ENCODE assay signal across 8 mouse cellular contexts in the genomic region with DNA sequence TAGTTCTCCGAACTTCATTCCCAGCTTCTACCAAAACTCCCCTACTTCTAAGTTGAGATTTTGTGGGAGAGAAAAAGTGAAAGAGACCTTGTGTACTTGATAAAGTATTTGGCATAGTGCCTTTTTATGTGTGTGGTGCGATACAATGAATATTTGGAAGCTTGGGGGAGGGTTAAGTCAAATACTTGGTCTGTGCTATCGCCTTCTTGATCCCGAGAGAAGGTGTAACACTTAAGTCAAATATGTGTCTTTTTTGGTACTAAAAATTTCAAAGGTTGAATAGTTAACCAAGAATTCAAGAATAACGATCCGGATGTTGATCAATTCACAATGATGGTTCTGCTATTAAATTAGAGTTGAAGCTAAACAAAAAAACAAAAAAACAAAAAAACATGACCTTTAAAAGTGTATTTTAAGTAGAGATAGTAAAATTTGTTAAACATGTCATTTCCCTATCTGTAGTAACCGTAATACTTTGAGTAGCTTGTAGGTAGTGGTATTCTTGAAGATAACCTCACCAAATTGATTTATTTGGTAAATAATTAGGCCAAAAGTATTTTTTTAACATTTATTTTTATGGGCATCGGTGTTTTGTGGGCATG. TPM values are rescaled to one million over a fixed set of nuclear protein-coding genes. Genes with fewer than 3 reads are reported as not detected.
DNase-seq lines count a peak whose midpoint lies in the region; ATAC-seq and TF ChIP-seq lines count a peak whose summit lies in the region.

No protein-coding gene starts in this region.

- no peaks in the 10 kb centered on the region for H3K27me3 ChIP-seq in testis, adult 2 months (ENCODE audit: control insufficient read depth, insufficient read depth, low read length)
- H3K27me3 ChIP-seq in liver, embryonic 13.5 days, result no peaks in the 10 kb centered on the region
- no peaks in the 10 kb centered on the region for H3K27me3 ChIP-seq in stomach, postnatal 0 days (ENCODE audit: control insufficient read depth, insufficient read depth, low read length)

- H3K9ac ChIP-seq in liver, embryonic 13.5 days, result peak overlapping the region; percentile 91
- peak overlapping the region; percentile 85 for H3K9ac ChIP-seq in stomach, postnatal 0 days (ENCODE audit: low read length)

- no peak for ATAC-seq in liver, embryonic 13.5 days (ENCODE audit: low read depth)
- ATAC-seq in stomach, postnatal 0 days (ENCODE audit: low FRiP score, low TSS enrichment), result no peak
- ATAC-seq in monocyte, adult 5-6 weeks (replicated peaks; ENCODE audit: insufficient number of reproducible peaks, low FRiP score, low TSS enrichment, poor library complexity, severe bottlenecking), result no peak
- ATAC-seq in erythroid progenitor cell, adult 5-6 weeks (replicated peaks; ENCODE audit: low FRiP score, poor library complexity, severe bottlenecking), result no peak

- H3K27ac ChIP-seq in gastrocnemius, adult 2 months, result peak overlapping the region; percentile 98
- peak overlapping the region; percentile 100 for H3K27ac ChIP-seq in testis, adult 2 months (ENCODE audit: control insufficient read depth, insufficient read depth, low read depth, low read length)
- H3K27ac ChIP-seq in liver, embryonic 13.5 days, result peak overlapping the region; percentile 94
- H3K27ac ChIP-seq in stomach, postnatal 0 days (replicated peaks), result peak overlapping the region; percentile 99

- H3K36me3 ChIP-seq in testis, adult 2 months (ENCODE audit: control insufficient read depth, insufficient read depth, low read length), result no peaks in the 10 kb centered on the region
- H3K36me3 ChIP-seq in liver, embryonic 13.5 days, result peaks cover 8% of the 10 kb centered on the region
- H3K36me3 ChIP-seq in stomach, postnatal 0 days (ENCODE audit: control insufficient read depth, insufficient read depth, low read length), result no peaks in the 10 kb centered on the region

- peak overlapping the region; percentile 84 for H3K4me3 ChIP-seq in gastrocnemius, adult 2 months
- H3K4me3 ChIP-seq in testis, adult 2 months (ENCODE audit: control insufficient read depth, low read depth, low read length), result peak overlapping the region; percentile 98
- H3K4me3 ChIP-seq in liver, embryonic 13.5 days (replicated peaks), result peak overlapping the region; percentile 81
- H3K4me3 ChIP-seq in stomach, postnatal 0 days (ENCODE audit: low read depth, low read length), result peak overlapping the region; percentile 75

- no peak for TF ChIP-seq EP300 in stomach, postnatal 0 days (optimal IDR thresholded peaks at IDR 0.05)

- no peak for DNase-seq in gastrocnemius, adult 2 months
- DNase-seq in gastrocnemius, adult 8-10 months (ENCODE audit: low spot score in 2 of 2), result no peak
- no peak for DNase-seq in testis, postnatal 10 days (ENCODE audit: low spot score)
- DNase-seq in liver, embryonic 13.5 days, result no peak
- no peak for DNase-seq in stomach, postnatal 0 days (ENCODE audit: low spot score)

- TF ChIP-seq POLR2A in testis, adult 2 months (IDR thresholded peaks at IDR 0.05; ENCODE audit: control insufficient read depth, low read depth, low read length), result no peak

- H3K4me1 ChIP-seq in testis, adult 2 months (ENCODE audit: control insufficient read depth, insufficient read depth, low read length), result no peaks in the 10 kb centered on the region
- peaks cover 42% of the 10 kb centered on the region for H3K4me1 ChIP-seq in liver, embryonic 13.5 days (replicated peaks)
- no peaks in the 10 kb centered on the region for H3K4me1 ChIP-seq in stomach, postnatal 0 days (replicated peaks; ENCODE audit: control insufficient read depth, insufficient read depth)

- TF ChIP-seq CTCF in gastrocnemius, adult 2 months (IDR thresholded peaks at IDR 0.05), result no peak
- no peak for TF ChIP-seq CTCF in testis, adult 2 months (IDR thresholded peaks at IDR 0.05; ENCODE audit: control insufficient read depth, insufficient read depth, insufficient replicate concordance, low read depth, low read length)
- TF ChIP-seq CTCF in stomach, postnatal 0 days (IDR thresholded peaks at IDR 0.05; ENCODE audit: low read depth), result no peak

- intact Hi-C loops in gastrocnemius, adult 2 months (cut with DNase I), result loop anchor here (10.0 kb wide), 1 partner anchor 942 kb away; a partner anchor contains a TSS

- WGBS in liver, embryonic 13.5 days (ENCODE audit: insufficient replicate concordance), result 21% methylated on average over 8 of the region's 8 CpGs
- WGBS in stomach, postnatal 0 days, result 25% methylated on average over 8 of the region's 8 CpGs

- H3K4me2 ChIP-seq in liver, embryonic 13.5 days, result peak overlapping the region; percentile 89
- peak overlapping the region; percentile 84 for H3K4me2 ChIP-seq in stomach, postnatal 0 days (replicated peaks; ENCODE audit: low read depth)

- no peaks in the 10 kb centered on the region for H3K9me3 ChIP-seq in liver, embryonic 13.5 days (replicated peaks)
- H3K9me3 ChIP-seq in stomach, postnatal 0 days (ENCODE audit: control insufficient read depth, low read length), result no peaks in the 10 kb centered on the region

RNA-seq across cellular contexts. Expression of a gene that starts 1.0 kb away (rescaled TPM):
- total RNA-seq in gastrocnemius, adult 2 months (2021), result 10 to 100 TPM; 19.6 to 31.6 TPM
- total RNA-seq in gastrocnemius, adult 8-10 months (2022), result 10 to 100 TPM; 15.3 to 33.5 (median 22.2) TPM
- 10.4 and 13.0 TPM in 2 replicates for polyA plus RNA-seq in testis, adult 2 months (2012; rRNA removed)
- polyA plus RNA-seq in liver, embryonic 13.5 days (2015; fragmentation: Nextera tagmentation; extraction: Ambion mirVana), result 71.3 and 76.8 TPM in 2 replicates
- polyA plus RNA-seq in stomach, postnatal 0 days (2015; fragmentation: Nextera tagmentation; extraction: Ambion mirVana), result 49.8 and 52.1 TPM in 2 replicates
- 16.8 to 45.5 TPM (median 24.5 TPM) in 3 replicates for total RNA-seq in monocyte, adult 5-6 weeks (2017)
- total RNA-seq in erythroid progenitor cell, adult 5-6 weeks (2015; ENCODE audit: low replicate concordance), result 3.2 and 12.6 TPM in 2 replicates
- 8.0 and 33.3 TPM in 2 replicates for total RNA-seq in erythroid progenitor cell, adult 5-6 weeks (2017; ENCODE audit: low replicate concordance)

RNA-seq across cellular contexts. Expression of a gene that starts 1.1 kb away (rescaled TPM):
- 100 to 1,000 TPM; 112 to 147 TPM for total RNA-seq in gastrocnemius, adult 2 months (2021)
- total RNA-seq in gastrocnemius, adult 8-10 months (2022), result 100 to 1,000 TPM; 112 to 134 (median 121) TPM
- 73.0 and 88.5 TPM in 2 replicates for polyA plus RNA-seq in testis, adult 2 months (2012; rRNA removed)
- polyA plus RNA-seq in liver, embryonic 13.5 days (2015; fragmentation: Nextera tagmentation; extraction: Ambion mirVana), result 212 and 214 TPM in 2 replicates
- polyA plus RNA-seq in stomach, postnatal 0 days (2015; fragmentation: Nextera tagmentation; extraction: Ambion mirVana), result 416 and 424 TPM in 2 replicates
- total RNA-seq in monocyte, adult 5-6 weeks (2017), result 29.4 to 38.9 TPM (median 36.2 TPM) in 3 replicates
- total RNA-seq in erythroid progenitor cell, adult 5-6 weeks (2015; ENCODE audit: low replicate concordance), result 15.1 and 53.0 TPM in 2 replicates
- total RNA-seq in erythroid progenitor cell, adult 5-6 weeks (2017; ENCODE audit: low replicate concordance), result 14.5 and 24.8 TPM in 2 replicates

RNA-seq across cellular contexts. Expression of a gene that starts 31.5 kb away (rescaled TPM):
- total RNA-seq in gastrocnemius, adult 2 months (2021), result 1 to 10 TPM; 1.3 to 1.9 TPM
- 1 to 10 TPM; 2.3 to 3.0 (median 2.5) TPM for total RNA-seq in gastrocnemius, adult 8-10 months (2022)
- polyA plus RNA-seq in testis, adult 2 months (2012; rRNA removed), result 1.1 and 1.2 TPM in 2 replicates
- 2.9 and 3.6 TPM in 2 replicates for polyA plus RNA-seq in liver, embryonic 13.5 days (2015; fragmentation: Nextera tagmentation; extraction: Ambion mirVana)
- 5.1 TPM in 2 replicates for polyA plus RNA-seq in stomach, postnatal 0 days (2015; fragmentation: Nextera tagmentation; extraction: Ambion mirVana)
- 10.3 to 16.4 TPM (median 12.5 TPM) in 3 replicates for total RNA-seq in monocyte, adult 5-6 weeks (2017)
- total RNA-seq in erythroid progenitor cell, adult 5-6 weeks (2015; ENCODE audit: low replicate concordance), result 6.5 and 10.9 TPM in 2 replicates
- 4.5 and 5.1 TPM in 2 replicates for total RNA-seq in erythroid progenitor cell, adult 5-6 weeks (2017; ENCODE audit: low replicate concordance)

RNA-seq across cellular contexts. Expression of a gene that starts 58.5 kb away (rescaled TPM):
- not detected for total RNA-seq in gastrocnemius, adult 2 months (2021)
- not detected for total RNA-seq in gastrocnemius, adult 8-10 months (2022)
- not detected in 2 replicates for polyA plus RNA-seq in testis, adult 2 months (2012; rRNA removed)
- polyA plus RNA-seq in liver, embryonic 13.5 days (2015; fragmentation: Nextera tagmentation; extraction: Ambion mirVana), result not detected in 2 replicates
- polyA plus RNA-seq in stomach, postnatal 0 days (2015; fragmentation: Nextera tagmentation; extraction: Ambion mirVana), result 107 and 119 TPM in 2 replicates
- not detected in 3 replicates for total RNA-seq in monocyte, adult 5-6 weeks (2017)
- not detected in 2 replicates for total RNA-seq in erythroid progenitor cell, adult 5-6 weeks (2015; ENCODE audit: low replicate concordance)
- not detected in 2 replicates for total RNA-seq in erythroid progenitor cell, adult 5-6 weeks (2017; ENCODE audit: low replicate concordance)
